Mouse (Mus musculus): ENCODE results near the gene Cdc42bpg.

Cdc42bpg gene

GRCm38 (mm10) chr19:6306137-6306551, at the start of gene Cdc42bpg:
Gene Cdc42bpg (plus strand): TSS chr19:6306456.
- peak; percentile 82 for DNase-seq (ENCODE audit: low read depth, low spot score)

- DNase-seq (ENCODE audit: low read depth, low spot score), result peak; percentile 31
These were observed 45.8 kb upstream of the Cdc42bpg start for GRCm38 (mm10) chr19:6260428-6260827.

GRCm38 (mm10) chr19:6260946-6261345, 45.3 kb upstream of the Cdc42bpg start:
- no peak for DNase-seq (ENCODE audit: low read depth, low spot score)

- DNase-seq (ENCODE audit: low read depth, low spot score), result no peak
These were observed 44.9 kb upstream of the Cdc42bpg start for GRCm38 (mm10) chr19:6261379-6261778.

DNA sequence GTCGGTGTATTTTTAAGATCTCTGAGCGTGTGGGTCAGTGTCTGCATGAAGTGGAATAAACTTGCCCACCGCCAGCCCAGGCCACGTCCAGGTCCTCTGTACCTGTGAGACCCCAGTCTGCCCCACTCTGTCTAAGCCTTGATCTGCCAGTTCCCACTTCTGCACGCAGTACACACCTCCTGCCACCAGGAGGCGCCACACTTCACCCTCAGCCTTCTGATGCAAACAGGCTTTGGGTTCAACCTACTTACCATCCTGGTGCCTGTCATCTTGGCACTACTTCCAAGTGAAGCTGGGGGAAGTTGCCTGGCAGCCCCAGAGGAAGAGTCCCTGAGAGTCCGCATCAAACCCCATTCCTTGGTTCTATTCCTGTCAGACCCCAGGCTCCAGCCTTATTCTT, 44.0 kb upstream of the Cdc42bpg start:
- DNase-seq (ENCODE audit: low read depth, low spot score), result peak; percentile 85

- DNase-seq (ENCODE audit: low read depth, low spot score), result no peak
These were observed 43.3 kb upstream of the Cdc42bpg start for GRCm38 (mm10) chr19:6262839-6263433.

DNA sequence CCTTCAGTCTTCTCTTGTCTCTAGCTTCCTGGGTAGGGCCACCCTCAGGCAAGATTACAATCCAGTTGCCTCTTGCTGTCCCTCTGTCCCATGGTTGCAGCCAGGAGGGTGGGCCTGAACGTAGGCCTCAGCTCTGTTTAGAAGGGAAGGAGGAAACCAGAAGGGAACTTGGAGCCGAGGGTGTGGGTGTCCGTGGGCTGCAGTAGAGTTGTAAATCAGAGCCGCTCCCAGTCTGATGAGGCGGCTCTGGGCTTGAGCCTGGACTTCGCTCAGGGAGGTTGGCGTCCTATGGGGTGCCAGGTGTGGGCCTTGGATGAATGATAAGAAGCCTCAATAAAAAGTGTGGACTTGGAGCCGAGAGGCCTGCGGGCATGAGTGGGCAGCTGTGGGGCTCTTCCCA, 42.1 kb upstream of the Cdc42bpg start:
- DNase-seq (ENCODE audit: low read depth, low spot score), result peak; percentile 52

- DNase-seq (ENCODE audit: low read depth, low spot score), result no peak
These were observed 41.3 kb upstream of the Cdc42bpg start for GRCm38 (mm10) chr19:6264945-6265344.

DNA sequence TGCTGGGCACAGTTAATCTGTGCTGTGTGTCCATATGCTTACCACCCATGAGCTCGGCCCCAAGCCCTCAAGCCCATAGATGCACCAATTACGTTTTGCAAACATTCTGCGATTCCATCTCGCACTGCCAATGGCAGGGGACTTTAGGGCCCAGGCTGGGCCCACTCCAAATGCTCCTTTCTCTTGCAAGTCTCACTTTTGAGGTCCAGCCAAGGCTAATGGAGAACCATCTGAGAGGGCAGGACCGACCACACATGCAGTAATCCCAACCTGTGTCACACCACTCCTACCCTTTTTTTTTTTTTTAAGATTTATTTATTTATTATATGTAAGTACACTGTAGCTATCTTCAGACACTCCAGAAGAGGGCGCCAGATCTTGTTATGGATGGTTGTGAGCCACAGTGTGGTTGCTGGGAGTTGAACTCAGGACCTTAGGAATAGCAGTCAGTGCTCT, 40.5 kb upstream of the Cdc42bpg start:
- DNase-seq (ENCODE audit: low read depth, low spot score), result peak; percentile 66

GRCm38 (mm10) chr19:6267306-6268169, 38.7 kb upstream of the Cdc42bpg start:
- peak; percentile 98 for DNase-seq (ENCODE audit: low read depth, low spot score)

GRCm38 (mm10) chr19:6268170-6268528, 38.1 kb upstream of the Cdc42bpg start:
- DNase-seq (ENCODE audit: low read depth, low spot score), result peak; percentile 95

DNA sequence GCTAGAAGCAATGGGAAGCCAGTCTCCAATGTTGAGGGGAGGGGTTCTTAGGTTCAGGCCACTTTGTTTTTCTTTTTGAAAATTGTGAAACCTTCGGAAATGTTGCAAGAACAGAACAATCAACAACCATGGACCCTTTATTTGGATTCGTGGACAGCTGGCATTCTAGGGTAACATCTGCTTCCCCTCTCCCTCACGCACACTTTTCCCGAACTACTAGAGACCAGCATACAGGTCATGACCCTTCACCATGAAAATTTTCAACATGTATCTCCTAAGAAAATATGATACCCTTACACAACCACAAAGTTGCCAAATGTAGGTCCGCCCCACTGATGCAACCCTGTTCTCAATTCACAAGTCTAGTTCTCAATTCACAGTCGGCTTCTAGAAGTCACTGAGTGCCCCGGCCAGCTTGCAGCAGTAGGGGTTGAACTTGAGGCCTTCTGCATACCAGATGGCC, 37.6 kb upstream of the Cdc42bpg start:
- DNase-seq (ENCODE audit: low read depth, low spot score), result no peak

DNA sequence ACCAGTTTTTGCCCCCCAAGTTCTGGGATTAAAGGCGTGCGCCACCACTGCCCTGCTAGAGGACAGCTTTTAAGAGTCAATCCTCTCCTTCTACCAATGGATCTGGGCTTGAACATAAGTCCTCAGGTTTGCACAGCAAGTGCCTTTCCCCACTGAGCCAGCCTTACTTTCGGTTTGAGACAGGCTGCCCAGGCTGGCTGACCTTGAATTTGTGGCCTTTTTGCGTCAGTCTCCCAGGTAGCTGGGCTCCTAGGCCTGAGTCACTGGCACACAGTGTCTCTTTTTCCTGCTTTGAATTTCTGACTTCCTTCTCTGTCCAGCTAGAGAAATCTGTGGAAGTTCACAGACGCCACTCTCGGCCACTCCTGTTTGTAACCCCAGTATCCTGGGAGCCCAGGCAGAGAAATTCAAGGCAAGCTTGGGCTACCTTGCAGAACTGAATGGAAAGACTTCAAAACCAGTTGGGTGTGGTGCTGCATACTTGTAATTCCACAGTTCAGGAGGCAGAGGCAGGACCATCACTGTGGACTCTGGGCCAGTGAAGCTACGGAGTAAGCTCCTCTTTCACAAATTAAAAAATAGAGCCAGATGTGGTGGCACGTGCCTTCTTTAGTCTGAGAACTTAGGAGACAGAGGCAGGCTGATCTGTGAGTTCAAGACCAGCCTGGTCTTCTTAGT, 36.3 kb upstream of the Cdc42bpg start:
- DNase-seq (ENCODE audit: low read depth, low spot score), result no peak

GRCm38 (mm10) chr19:6270661-6271060, 35.6 kb upstream of the Cdc42bpg start:
- no peak for DNase-seq (ENCODE audit: low read depth, low spot score)

DNA sequence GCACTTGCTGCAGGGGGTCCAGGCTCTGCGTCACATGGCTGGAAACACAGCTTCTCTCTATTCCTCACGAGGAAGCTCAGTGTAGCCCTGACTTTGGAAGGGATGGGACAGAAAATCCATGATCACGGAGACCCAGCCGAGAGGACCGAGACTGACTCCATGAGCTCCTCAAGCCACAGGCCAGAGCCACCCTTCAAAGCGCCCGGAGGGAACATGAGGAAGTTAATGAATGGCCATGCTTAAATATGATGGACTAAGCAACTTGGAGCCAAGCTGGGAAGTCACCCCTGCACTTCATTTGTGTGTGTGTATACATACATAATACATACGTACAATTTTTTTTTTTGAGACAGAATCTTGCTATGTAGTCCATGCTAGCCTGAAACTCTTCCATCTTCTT, 35.0 kb upstream of the Cdc42bpg start:
- no peak for DNase-seq (ENCODE audit: low read depth, low spot score)

GRCm38 (mm10) chr19:6272053-6272452, 34.2 kb upstream of the Cdc42bpg start:
- DNase-seq (ENCODE audit: low read depth, low spot score), result no peak

GRCm38 (mm10) chr19:6272738-6273137, 33.5 kb upstream of the Cdc42bpg start:
- DNase-seq (ENCODE audit: low read depth, low spot score), result peak; percentile 82

DNA sequence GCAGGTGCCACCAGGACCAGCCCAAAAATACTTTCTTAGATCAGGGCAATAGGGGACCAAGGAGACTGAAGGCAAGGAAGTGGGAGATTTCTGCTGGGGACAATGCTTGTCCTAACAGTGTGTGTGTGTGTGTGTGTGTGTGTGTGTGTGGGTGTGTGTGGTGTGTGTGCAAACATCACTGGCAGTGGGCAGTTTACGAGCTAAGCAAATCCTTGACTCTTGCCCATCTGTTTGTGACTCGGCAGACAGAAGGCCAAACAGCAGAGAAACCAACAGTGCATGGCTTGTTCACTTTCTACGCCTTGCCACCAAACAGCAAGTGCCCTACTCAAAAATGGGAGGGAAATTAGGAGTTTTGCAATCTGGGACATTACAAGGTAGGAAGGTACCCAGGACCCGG, 32.7 kb upstream of the Cdc42bpg start:
- no peak for DNase-seq (ENCODE audit: low read depth, low spot score)

DNA sequence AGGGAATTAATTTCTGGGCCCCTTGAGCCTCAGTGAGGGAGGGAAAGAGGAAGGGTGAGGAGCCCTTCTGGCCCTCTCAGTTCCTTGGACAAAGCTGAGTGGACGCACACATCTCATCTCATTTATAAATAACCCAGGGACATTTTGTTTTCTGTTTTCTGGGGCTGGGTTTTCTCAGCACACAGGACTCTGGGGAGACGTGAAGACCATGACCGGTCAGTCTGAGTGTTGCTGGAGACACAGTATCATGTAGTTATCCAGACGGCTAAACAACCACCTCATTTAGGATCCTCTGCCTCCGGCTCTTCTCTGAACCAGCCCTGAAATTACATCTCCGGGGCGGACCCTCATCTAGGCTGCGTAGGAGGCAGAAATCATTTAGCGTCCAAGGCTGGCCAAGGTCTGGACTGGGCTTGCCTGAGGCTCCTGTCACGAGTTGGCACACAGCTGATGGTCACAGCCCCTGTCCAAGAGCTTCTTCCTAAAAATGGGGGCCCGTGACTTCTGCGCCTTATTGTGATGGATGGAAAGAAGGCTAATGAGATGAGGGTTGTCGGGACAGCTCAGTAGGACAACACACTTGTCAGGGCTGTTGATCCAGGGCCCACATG, 32.2 kb upstream of the Cdc42bpg start:
- no peak for DNase-seq (ENCODE audit: low read depth, low spot score)

- peak; percentile 29 for DNase-seq (ENCODE audit: low read depth, low spot score)
These were observed 30.4 kb upstream of the Cdc42bpg start for GRCm38 (mm10) chr19:6275740-6276389.
